Mouse (Mus musculus): ENCODE measurements around the gene Zbtb32. TPM values are rescaled to one million over a fixed set of nuclear protein-coding genes. Genes with fewer than 3 reads are reported as not detected.

The Zbtb32 gene
- polyA plus RNA-seq, 1 experiment from 2014 or later: 1.2 TPM

DNA sequence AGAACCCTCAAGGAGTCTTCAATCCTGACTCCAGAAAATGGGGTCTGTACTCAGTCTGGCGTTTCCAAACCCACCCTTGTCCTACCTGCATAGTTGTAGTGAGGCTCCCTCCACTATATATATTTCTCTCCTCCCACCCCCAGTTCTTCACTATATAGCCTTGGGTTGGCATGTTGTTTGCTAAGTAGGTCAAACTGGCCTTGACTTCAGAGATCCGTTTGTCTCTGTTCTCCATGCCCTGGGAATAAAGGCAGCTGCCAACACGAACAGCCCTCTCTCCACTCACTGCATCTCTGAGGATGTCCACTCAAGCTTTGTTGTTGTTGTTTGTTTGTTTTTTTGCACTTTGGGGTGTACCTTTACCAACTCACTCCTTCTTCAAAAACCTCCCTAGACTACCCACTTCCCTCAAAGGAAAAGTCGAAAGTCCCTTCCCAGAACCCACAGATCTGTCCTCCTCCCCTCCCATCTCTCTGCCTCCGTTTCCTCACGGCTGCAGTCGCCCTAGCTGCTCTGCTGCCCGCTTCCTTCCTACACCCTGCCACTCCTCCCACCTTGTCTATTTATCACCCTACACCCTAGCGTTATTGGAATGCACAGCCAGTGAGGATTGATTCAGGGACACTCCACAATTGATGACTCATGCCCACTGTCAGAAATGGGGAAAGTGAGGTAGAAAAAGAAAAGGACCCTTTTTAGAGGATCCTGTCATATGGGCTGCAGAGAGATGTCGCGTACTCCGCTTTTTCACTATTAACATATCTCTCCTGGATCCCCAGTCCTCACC lies 39.9 kb downstream of the Zbtb32 start:
- H3K4me1 ChIP-seq (replicated peaks; ENCODE audit: control insufficient read depth, insufficient read depth, low read length): no peaks in the 10 kb centered on the region; the same call in 1 of the 2 replicates
- DNase-seq (ENCODE audit: low spot score) (no peak), ATAC-seq (ENCODE audit: low FRiP score) (peak; percentile 3)
- 19% methylated on average over 12 of the region's 12 CpGs for WGBS
- H3K9me3 ChIP-seq (ENCODE audit: control insufficient read depth, low read length): no peaks in the 10 kb centered on the region
- H3K4me2 ChIP-seq (replicated peaks; ENCODE audit: low read depth, low read length): peak overlapping the region; percentile 68
- peak overlapping the region; percentile 40 for H3K9ac ChIP-seq (ENCODE audit: low read depth, low read length)
- 0 out of 2 replicates have a peak, but pooled peaks cover 5% of the 10 kb centered on the region for H3K36me3 ChIP-seq (ENCODE audit: control insufficient read depth, insufficient read depth, low read length)
- H3K27me3 ChIP-seq (ENCODE audit: control insufficient read depth, insufficient read depth, low read length): no peaks in the 10 kb centered on the region
- peak overlapping the region; percentile 38 for H3K4me3 ChIP-seq (ENCODE audit: low read depth, low read length)
- no peak overlapping the region for H3K27ac ChIP-seq (ENCODE audit: low read depth, low read length)

DNA sequence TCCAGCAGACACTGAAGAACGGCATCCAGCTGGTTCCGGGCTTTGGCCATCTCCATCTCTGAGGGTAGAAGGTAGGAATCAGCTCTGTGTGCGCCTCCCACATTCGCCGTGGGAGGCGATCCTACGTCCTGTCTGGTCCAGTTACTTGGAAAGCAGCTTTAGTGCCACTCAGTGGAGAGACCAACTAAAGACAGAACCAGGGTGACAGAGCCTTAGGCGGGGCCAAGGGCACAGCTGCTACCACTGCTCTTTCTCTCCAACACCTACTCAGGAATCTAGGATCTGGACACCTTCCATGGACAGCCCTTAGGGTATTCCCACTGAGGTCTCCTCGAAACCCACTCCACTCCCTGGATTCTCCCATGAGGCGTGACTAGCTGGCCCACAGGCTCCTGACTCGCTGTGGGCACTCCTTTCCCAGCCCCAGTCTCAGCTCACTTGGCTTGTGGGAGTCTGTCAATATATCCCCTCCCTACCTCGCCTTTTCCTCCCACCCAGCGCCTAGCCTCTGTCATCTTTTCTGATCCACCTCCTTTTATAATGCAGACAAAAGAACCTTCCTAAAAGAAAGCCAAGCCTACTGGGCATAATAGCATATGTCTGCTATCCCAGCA lies 40.7 kb downstream of the Zbtb32 start:
- H3K4me2 ChIP-seq (replicated peaks; ENCODE audit: low read depth, low read length): no peak overlapping the region; the same call in 1 of the 2 replicates
- H3K27me3 ChIP-seq (ENCODE audit: control insufficient read depth, insufficient read depth, low read length): no peaks in the 10 kb centered on the region
- WGBS: 87% methylated on average over 13 of the region's 13 CpGs
- H3K27ac ChIP-seq (ENCODE audit: low read depth, low read length): no peak overlapping the region
- 0 out of 2 replicates have a peak, but pooled peaks cover 5% of the 10 kb centered on the region for H3K36me3 ChIP-seq (ENCODE audit: control insufficient read depth, insufficient read depth, low read length)
- H3K4me3 ChIP-seq (ENCODE audit: low read depth, low read length): peak overlapping the region; percentile 38; the same call in 1 of the 2 replicates
- H3K9me3 ChIP-seq (ENCODE audit: control insufficient read depth, low read length): no peaks in the 10 kb centered on the region
- H3K4me1 ChIP-seq (replicated peaks; ENCODE audit: control insufficient read depth, insufficient read depth, low read length): peaks cover 3% of the 10 kb centered on the region
- H3K9ac ChIP-seq (ENCODE audit: low read depth, low read length): no peak overlapping the region; the same call in 1 of the 2 replicates
- DNase-seq (ENCODE audit: low spot score) (no peak), ATAC-seq (ENCODE audit: low FRiP score) (no peak)

DNA sequence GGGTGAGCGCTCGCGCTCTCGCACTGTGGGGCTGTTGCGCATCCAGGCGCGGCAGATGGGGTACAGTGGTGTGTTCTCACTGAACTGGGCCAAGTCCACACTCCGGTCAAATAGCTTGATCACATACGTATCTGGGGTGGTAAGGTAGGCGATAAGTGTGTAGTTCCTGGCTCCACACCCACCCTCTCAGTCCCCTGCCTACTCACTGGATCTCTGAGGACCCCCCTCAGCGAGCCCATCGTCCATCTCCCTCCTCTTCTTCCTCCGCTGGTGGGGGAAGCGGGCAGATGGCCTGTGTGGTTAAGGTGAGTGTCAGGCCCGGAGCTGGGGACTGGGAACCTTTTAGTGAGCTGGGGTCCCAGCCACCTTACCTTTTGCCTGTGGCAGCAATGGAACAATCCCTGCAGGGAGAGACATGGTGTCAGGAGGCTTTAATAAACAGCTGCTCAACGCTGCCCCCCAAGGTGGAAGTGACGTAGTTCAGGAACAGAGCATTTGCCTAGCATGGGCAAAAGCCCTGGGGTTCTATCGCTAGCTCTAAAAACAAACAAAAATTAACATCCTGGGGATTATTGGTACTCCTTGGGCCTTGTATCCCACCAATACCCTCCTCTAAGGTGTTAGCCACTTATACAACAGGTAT lies 41.7 kb downstream of the Zbtb32 start:
- Histone ChIP-seq H3K9ac (ENCODE audit: low read depth, low read length) (no peak overlapping the region), H3K36me3 (ENCODE audit: control insufficient read depth, insufficient read depth, low read length) (0 out of 2 replicates have a peak, but pooled peaks cover 5% of the 10 kb centered on the region), H3K27ac (ENCODE audit: low read depth, low read length) (no peak overlapping the region), H3K4me2 (replicated peaks; ENCODE audit: low read depth, low read length) (no peak overlapping the region), H3K4me3 (ENCODE audit: low read depth, low read length) (no peak overlapping the region), H3K4me1 (replicated peaks; ENCODE audit: control insufficient read depth, insufficient read depth, low read length) (peaks cover 3% of the 10 kb centered on the region), H3K9me3 (ENCODE audit: control insufficient read depth, low read length) (no peaks in the 10 kb centered on the region), H3K27me3 (ENCODE audit: control insufficient read depth, insufficient read depth, low read length) (no peaks in the 10 kb centered on the region)
- DNase-seq (ENCODE audit: low spot score): peak; percentile 37
- ATAC-seq (ENCODE audit: low FRiP score): no peak
- WGBS: 94% methylated on average over 18 of the region's 18 CpGs

DNA sequence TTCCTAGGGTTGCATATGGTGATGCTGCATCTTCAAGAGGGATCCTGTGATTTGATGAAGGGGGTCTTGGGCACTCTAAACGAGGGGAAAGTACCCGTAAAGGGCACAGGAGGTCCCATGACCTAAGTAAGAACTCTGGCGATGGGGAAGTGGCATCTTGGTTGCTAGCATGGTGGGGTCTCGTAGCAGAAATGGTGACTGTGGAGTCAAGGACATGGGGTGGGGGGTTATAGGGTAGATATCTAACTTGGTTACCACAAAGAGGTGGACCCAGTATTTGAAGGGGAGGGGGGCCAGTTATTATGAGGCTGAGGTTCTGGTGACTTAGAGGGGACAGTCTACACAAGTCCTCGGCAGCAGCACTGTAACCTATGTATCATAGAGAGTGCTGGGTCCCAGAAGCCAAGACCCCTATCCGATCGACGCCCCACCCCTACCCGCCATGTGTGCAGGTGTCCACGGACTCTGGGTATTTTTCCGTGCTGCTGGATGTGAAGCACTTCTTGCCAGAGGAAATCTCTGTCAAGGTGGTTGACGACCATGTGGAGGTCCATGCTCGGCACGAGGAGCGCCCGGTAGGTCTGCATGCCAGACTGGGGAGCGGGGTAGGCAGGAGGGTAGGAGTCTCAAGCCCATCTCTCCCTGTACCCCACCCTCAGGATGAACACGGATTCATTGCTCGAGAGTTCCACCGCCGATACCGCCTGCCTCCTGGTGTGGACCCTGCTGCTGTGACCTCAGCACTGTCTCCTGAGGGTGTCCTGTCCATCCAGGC lies 44.7 kb downstream of the Zbtb32 start:
- 87% methylated on average over 22 of the region's 22 CpGs for WGBS

DNA sequence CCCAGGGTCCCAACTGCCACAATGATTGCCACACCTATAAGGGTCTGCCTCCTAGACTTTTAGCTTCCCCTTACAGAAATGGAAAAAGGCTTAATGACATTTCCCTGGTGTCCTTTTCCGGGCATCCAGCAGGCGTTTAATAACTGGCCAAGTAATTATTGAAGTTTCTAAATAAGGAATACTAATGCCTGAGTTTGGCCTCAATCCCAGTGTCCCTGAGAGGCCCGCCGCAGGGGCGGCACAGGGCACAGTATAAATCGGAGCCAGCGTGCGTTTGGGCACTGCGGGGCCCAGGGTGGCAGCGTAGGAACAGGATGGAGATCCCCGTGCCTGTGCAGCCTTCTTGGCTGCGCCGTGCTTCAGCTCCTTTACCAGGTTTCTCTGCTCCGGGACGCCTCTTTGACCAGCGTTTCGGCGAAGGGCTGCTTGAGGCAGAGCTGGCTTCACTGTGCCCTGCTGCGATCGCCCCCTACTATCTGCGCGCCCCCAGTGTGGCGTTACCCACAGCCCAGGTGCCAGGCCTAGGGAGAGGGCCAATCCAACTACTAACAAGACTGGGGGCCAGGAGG lies 45.6 kb downstream of the Zbtb32 start:
- H3K27ac ChIP-seq (ENCODE audit: low read depth, low read length): 0 out of 2 replicates have a peak overlapping the region, but pooled peaks have one; percentile 11
- no peak for ATAC-seq (ENCODE audit: low FRiP score)
- peak overlapping the region; percentile 88 for H3K4me2 ChIP-seq (replicated peaks; ENCODE audit: low read depth, low read length)
- whole genome bisulfite sequencing: 7% methylated on average over 23 of the region's 23 CpGs
- H3K4me3 ChIP-seq (ENCODE audit: low read depth, low read length): peak overlapping the region; percentile 56
- peak; percentile 20 for DNase-seq (ENCODE audit: low spot score)
- H3K27me3 ChIP-seq (ENCODE audit: control insufficient read depth, insufficient read depth, low read length): no peaks in the 10 kb centered on the region
- 0 out of 2 replicates have a peak, but pooled peaks cover 5% of the 10 kb centered on the region for H3K36me3 ChIP-seq (ENCODE audit: control insufficient read depth, insufficient read depth, low read length)
- peaks cover 3% of the 10 kb centered on the region for H3K4me1 ChIP-seq (replicated peaks; ENCODE audit: control insufficient read depth, insufficient read depth, low read length)
- peak overlapping the region; percentile 64 for H3K9ac ChIP-seq (ENCODE audit: low read depth, low read length)
- no peaks in the 10 kb centered on the region for H3K9me3 ChIP-seq (ENCODE audit: control insufficient read depth, low read length)

More for the DNA sequence above, 44.7 kb downstream of the Zbtb32 start:
- Histone ChIP-seq H3K27ac (ENCODE audit: low read depth, low read length) (no peak overlapping the region), H3K36me3 (ENCODE audit: control insufficient read depth, insufficient read depth, low read length) (0 out of 2 replicates have a peak, but pooled peaks cover 5% of the 10 kb centered on the region), H3K4me1 (replicated peaks; ENCODE audit: control insufficient read depth, insufficient read depth, low read length) (peaks cover 3% of the 10 kb centered on the region), H3K9ac (ENCODE audit: low read depth, low read length) (peak overlapping the region; percentile 64; the same call in 1 of the 2 replicates), H3K4me2 (replicated peaks; ENCODE audit: low read depth, low read length) (peak overlapping the region; percentile 88), H3K9me3 (ENCODE audit: control insufficient read depth, low read length) (no peaks in the 10 kb centered on the region), H3K27me3 (ENCODE audit: control insufficient read depth, insufficient read depth, low read length) (no peaks in the 10 kb centered on the region), H3K4me3 (ENCODE audit: low read depth, low read length) (peak overlapping the region; percentile 56; the same call in 1 of the 2 replicates)
- no peak for DNase-seq (ENCODE audit: low spot score)
- no peak for ATAC-seq (ENCODE audit: low FRiP score)

DNA sequence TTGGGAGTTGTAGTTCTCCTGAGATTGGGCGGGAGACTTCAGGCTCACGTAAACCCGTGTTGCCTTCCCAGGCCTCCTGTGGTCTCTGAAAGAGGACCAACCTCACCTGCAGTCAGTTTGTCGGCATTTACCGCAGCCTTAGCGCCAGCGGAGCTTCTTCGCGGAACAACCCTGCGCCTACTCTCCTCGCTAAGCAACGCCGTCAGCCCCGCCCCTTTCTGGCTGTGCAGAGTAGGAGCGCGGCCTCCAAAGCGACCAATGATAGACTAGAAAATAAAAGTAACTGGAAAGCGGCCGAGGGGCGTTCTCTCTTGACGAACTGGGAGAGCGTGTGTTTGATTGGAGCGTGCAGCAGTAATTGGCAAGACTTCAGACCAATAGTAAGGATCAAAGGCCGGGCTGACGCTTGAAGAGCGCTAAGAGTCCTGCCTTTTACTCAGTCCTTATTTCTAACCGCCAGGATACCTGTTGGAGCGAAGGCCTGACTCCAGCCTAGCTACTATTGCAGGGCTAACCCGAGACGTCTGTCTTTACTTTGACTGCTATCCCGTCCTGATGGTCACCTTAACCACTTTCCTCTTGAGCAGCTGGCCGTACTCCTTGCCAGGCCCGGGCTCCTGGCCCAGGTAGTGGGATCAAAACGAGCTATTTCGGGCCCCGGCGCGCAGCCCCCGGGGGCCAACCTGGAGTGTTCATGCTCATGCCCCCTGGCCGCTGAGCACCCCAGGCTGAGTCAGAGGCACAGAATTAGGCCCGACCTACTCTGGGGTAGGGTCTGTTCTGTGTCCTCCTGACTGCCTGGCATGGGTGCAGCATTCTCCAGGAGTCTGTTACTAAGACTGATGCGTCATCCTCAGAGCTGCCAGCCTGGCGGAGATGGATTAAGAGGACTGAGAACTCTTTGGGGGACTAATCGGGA lies 46.3 kb downstream of the Zbtb32 start, which contains the start of the genes Hspb6 and Proser3:
Hspb6 (plus strand) TSS at position 77 of the 919 bp plus-strand sequence.
Proser3 (minus strand) TSS at position 198 of the 919 bp plus-strand sequence.
- Histone ChIP-seq H3K27ac (ENCODE audit: low read depth, low read length) (peak within 1 kb of the TSS; percentile 82), H3K27me3 (ENCODE audit: control insufficient read depth, insufficient read depth, low read length) (no peaks in the 10 kb centered on the region), H3K4me1 (replicated peaks; ENCODE audit: control insufficient read depth, insufficient read depth, low read length) (peaks cover 3% of the 10 kb centered on the region; the same call in 1 of the 2 replicates), H3K4me2 (replicated peaks; ENCODE audit: low read depth, low read length) (peak within 1 kb of the TSS; percentile 88), H3K4me3 (ENCODE audit: low read depth, low read length) (peak within 1 kb of the TSS; percentile 56), H3K36me3 (ENCODE audit: control insufficient read depth, insufficient read depth, low read length) (0 out of 2 replicates have a peak, but pooled peaks cover 5% of the 10 kb centered on the region), H3K9me3 (ENCODE audit: control insufficient read depth, low read length) (no peaks in the 10 kb centered on the region), H3K9ac (ENCODE audit: low read depth, low read length) (peak within 1 kb of the TSS; percentile 64)
- ATAC-seq (ENCODE audit: low FRiP score) (peak; percentile 94), DNase-seq (ENCODE audit: low spot score) (peak; percentile 95)
- WGBS: 1% methylated on average over 44 of the region's 44 CpGs

DNA sequence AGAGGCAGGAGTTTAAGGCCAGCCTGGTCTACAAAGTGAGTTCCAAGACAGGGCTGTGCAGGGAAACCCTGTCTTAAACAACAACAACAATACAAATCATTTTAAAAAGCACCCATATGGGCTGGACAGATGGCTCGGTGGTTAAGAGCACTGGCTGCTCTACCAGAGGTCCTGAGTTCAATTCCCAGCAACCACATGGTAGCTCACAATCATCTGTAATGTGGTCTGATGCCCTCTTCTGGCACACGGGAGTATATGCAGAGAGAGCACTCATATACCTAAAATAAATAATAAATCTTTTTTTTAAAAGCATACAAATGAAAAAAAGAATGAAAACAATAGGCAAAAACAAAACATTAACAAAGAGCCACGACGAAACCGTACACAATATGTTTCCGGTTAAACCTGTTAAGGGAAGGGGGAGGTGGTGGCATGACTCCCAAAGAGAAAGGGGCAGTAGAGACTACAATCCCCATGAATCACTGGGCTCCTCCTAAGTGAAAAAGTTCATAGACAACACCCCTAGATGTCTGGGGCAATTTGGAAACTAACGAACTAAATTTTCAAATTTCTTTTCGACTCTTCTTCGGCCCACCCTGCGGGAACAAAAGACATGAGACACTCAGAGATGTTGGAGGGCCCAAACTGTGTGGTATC lies 47.1 kb downstream of the Zbtb32 start:
- Histone ChIP-seq H3K4me2 (replicated peaks; ENCODE audit: low read depth, low read length) (peak overlapping the region; percentile 88), H3K27ac (ENCODE audit: low read depth, low read length) (peak overlapping the region; percentile 82), H3K27me3 (ENCODE audit: control insufficient read depth, insufficient read depth, low read length) (no peaks in the 10 kb centered on the region), H3K9ac (ENCODE audit: low read depth, low read length) (peak overlapping the region; percentile 64), H3K4me1 (replicated peaks; ENCODE audit: control insufficient read depth, insufficient read depth, low read length) (peaks cover 3% of the 10 kb centered on the region; the same call in 1 of the 2 replicates), H3K36me3 (ENCODE audit: control insufficient read depth, insufficient read depth, low read length) (0 out of 2 replicates have a peak, but pooled peaks cover 3% of the 10 kb centered on the region), H3K9me3 (ENCODE audit: control insufficient read depth, low read length) (no peaks in the 10 kb centered on the region), H3K4me3 (ENCODE audit: low read depth, low read length) (peak overlapping the region; percentile 56)
- DNase-seq (ENCODE audit: low spot score) (no peak), ATAC-seq (ENCODE audit: low FRiP score) (peak; percentile 74)
- 4% methylated on average over 10 of the region's 10 CpGs for WGBS
